Mouse (Mus musculus): Measurements from ENCODE around the gene Cmip. TPM values are rescaled to one million over a fixed set of nuclear protein-coding genes. Genes with fewer than 3 reads are reported as not detected.

The Cmip gene
- polyA plus RNA-seq, 1 experiment from 2014 or later: 13.9 TPM

- WGBS: 94% methylated on average over 10 of the region's 10 CpGs
- Histone ChIP-seq H3K9me3 (no peaks in the 10 kb centered on the region), H3K4me1 (peaks cover 39% of the 10 kb centered on the region), H3K9ac (0 out of 2 replicates have a peak overlapping the region, but pooled peaks have one; percentile 31), H3K4me2 (replicated peaks) (no peak overlapping the region), H3K4me3 (no peak overlapping the region), H3K36me3 (peaks cover 26% of the 10 kb centered on the region), H3K27me3 (no peaks in the 10 kb centered on the region), H3K27ac (no peak overlapping the region)
- ATAC-seq (ENCODE audit: low FRiP score, low read depth): no peak
Observed at GRCm38 (mm10) chr8:117281676-117282075, 24.8 kb downstream of the Cmip start.

- 0 out of 2 replicates have a peak overlapping the region, but pooled peaks have one; percentile 31 for H3K9ac ChIP-seq
- H3K27me3 ChIP-seq: no peaks in the 10 kb centered on the region
- peaks cover 39% of the 10 kb centered on the region for H3K4me1 ChIP-seq
- H3K4me3 ChIP-seq: no peak overlapping the region
- peaks cover 20% of the 10 kb centered on the region for H3K36me3 ChIP-seq
- no peak overlapping the region for H3K4me2 ChIP-seq (replicated peaks)
- no peaks in the 10 kb centered on the region for H3K9me3 ChIP-seq
- no peak overlapping the region for H3K27ac ChIP-seq
- ATAC-seq (ENCODE audit: low FRiP score, low read depth): no peak
- 60% methylated on average over 17 of the region's 17 CpGs for whole genome bisulfite sequencing
Observed at GRCm38 (mm10) chr8:117282141-117282950, 25.5 kb downstream of the Cmip start.

GRCm38 (mm10) chr8:117284768-117285484 lies 28.1 kb downstream of the Cmip start:
- H3K27me3 ChIP-seq: no peaks in the 10 kb centered on the region
- no peak overlapping the region; the same call in 1 of the 2 replicates for H3K27ac ChIP-seq
- no peak for ATAC-seq (ENCODE audit: low FRiP score, low read depth)
- no peaks in the 10 kb centered on the region for H3K9me3 ChIP-seq
- WGBS: 87% methylated on average over 9 of the region's 9 CpGs
- no peak overlapping the region for H3K4me2 ChIP-seq (replicated peaks)
- H3K4me1 ChIP-seq: peaks cover 35% of the 10 kb centered on the region
- H3K36me3 ChIP-seq: peaks cover 19% of the 10 kb centered on the region
- no peak overlapping the region for H3K9ac ChIP-seq
- no peak overlapping the region for H3K4me3 ChIP-seq

GRCm38 (mm10) chr8:117287966-117288365 lies 31.1 kb downstream of the Cmip start:
- Histone ChIP-seq H3K27me3 (no peaks in the 10 kb centered on the region), H3K4me2 (replicated peaks) (no peak overlapping the region), H3K27ac (no peak overlapping the region), H3K4me1 (peaks cover 50% of the 10 kb centered on the region), H3K36me3 (peaks cover 19% of the 10 kb centered on the region), H3K9me3 (no peaks in the 10 kb centered on the region), H3K9ac (no peak overlapping the region), H3K4me3 (no peak overlapping the region)
- no peak for ATAC-seq (ENCODE audit: low FRiP score, low read depth)
- WGBS: 76% methylated on average over 8 of the region's 8 CpGs

GRCm38 (mm10) chr8:117289016-117289415 lies 32.2 kb downstream of the Cmip start:
- Histone ChIP-seq H3K9me3 (no peaks in the 10 kb centered on the region), H3K9ac (no peak overlapping the region; the same call in 1 of the 2 replicates), H3K4me3 (no peak overlapping the region), H3K36me3 (peaks cover 19% of the 10 kb centered on the region), H3K4me2 (replicated peaks) (no peak overlapping the region), H3K4me1 (peaks cover 52% of the 10 kb centered on the region), H3K27ac (no peak overlapping the region), H3K27me3 (no peaks in the 10 kb centered on the region)
- ATAC-seq (ENCODE audit: low FRiP score, low read depth): no peak
- WGBS: 85% methylated on average over 9 of the region's 9 CpGs

GRCm38 (mm10) chr8:117290506-117290905 lies 33.6 kb downstream of the Cmip start:
- ATAC-seq (ENCODE audit: low FRiP score, low read depth): no peak
- H3K27me3 ChIP-seq: no peaks in the 10 kb centered on the region
- H3K9me3 ChIP-seq: no peaks in the 10 kb centered on the region
- peaks cover 52% of the 10 kb centered on the region for H3K4me1 ChIP-seq
- no peak overlapping the region for H3K27ac ChIP-seq
- 20% methylated on average over 7 of the region's 7 CpGs for WGBS
- no peak overlapping the region for H3K9ac ChIP-seq
- peaks cover 7% of the 10 kb centered on the region for H3K36me3 ChIP-seq
- H3K4me3 ChIP-seq: no peak overlapping the region
- H3K4me2 ChIP-seq (replicated peaks): no peak overlapping the region

GRCm38 (mm10) chr8:117292262-117292661 lies 35.4 kb downstream of the Cmip start:
- no peak for ATAC-seq (ENCODE audit: low FRiP score, low read depth)
- Histone ChIP-seq H3K27ac (no peak overlapping the region), H3K36me3 (no peaks in the 10 kb centered on the region), H3K4me2 (replicated peaks) (no peak overlapping the region), H3K4me1 (peaks cover 52% of the 10 kb centered on the region), H3K9me3 (no peaks in the 10 kb centered on the region), H3K9ac (no peak overlapping the region), H3K27me3 (no peaks in the 10 kb centered on the region), H3K4me3 (no peak overlapping the region)
- WGBS: 37% methylated on average over 8 of the region's 8 CpGs

- no peak overlapping the region for H3K27ac ChIP-seq
- 72% methylated on average over 10 of the region's 10 CpGs for WGBS
- peaks cover 67% of the 10 kb centered on the region for H3K4me1 ChIP-seq
Observed at GRCm38 (mm10) chr8:117294812-117295211, 37.9 kb downstream of the Cmip start.

GRCm38 (mm10) chr8:117297913-117298518 lies 41.2 kb downstream of the Cmip start:
- no peak for ATAC-seq (ENCODE audit: low FRiP score, low read depth)
- Histone ChIP-seq H3K27me3 (no peaks in the 10 kb centered on the region), H3K4me1 (peaks cover 56% of the 10 kb centered on the region), H3K36me3 (no peaks in the 10 kb centered on the region), H3K9ac (no peak overlapping the region), H3K27ac (0 out of 2 replicates have a peak overlapping the region, but pooled peaks have one; percentile 22), H3K9me3 (no peaks in the 10 kb centered on the region), H3K4me2 (replicated peaks) (no peak overlapping the region), H3K4me3 (no peak overlapping the region)
- 79% methylated on average over 12 of the region's 12 CpGs for WGBS

More at GRCm38 (mm10) chr8:117294812-117295211, 37.9 kb downstream of the Cmip start:
- Histone ChIP-seq H3K36me3 (no peaks in the 10 kb centered on the region), H3K4me3 (no peak overlapping the region), H3K4me2 (replicated peaks) (no peak overlapping the region), H3K9me3 (no peaks in the 10 kb centered on the region), H3K9ac (no peak overlapping the region), H3K27me3 (no peaks in the 10 kb centered on the region)
- ATAC-seq (ENCODE audit: low FRiP score, low read depth): no peak

GRCm38 (mm10) chr8:117299204-117299603 lies 42.3 kb downstream of the Cmip start:
- 77% methylated on average over 10 of the region's 10 CpGs for WGBS
- Histone ChIP-seq H3K4me3 (no peak overlapping the region), H3K27ac (no peak overlapping the region), H3K4me2 (replicated peaks) (no peak overlapping the region), H3K9ac (no peak overlapping the region), H3K4me1 (peaks cover 58% of the 10 kb centered on the region), H3K9me3 (no peaks in the 10 kb centered on the region), H3K27me3 (no peaks in the 10 kb centered on the region), H3K36me3 (no peaks in the 10 kb centered on the region)
- no peak for ATAC-seq (ENCODE audit: low FRiP score, low read depth)

- 50% methylated on average over 7 of the region's 7 CpGs for WGBS
- no peak overlapping the region for H3K27ac ChIP-seq
- no peak overlapping the region for H3K4me2 ChIP-seq (replicated peaks)
- H3K4me1 ChIP-seq: peaks cover 61% of the 10 kb centered on the region
- H3K27me3 ChIP-seq: no peaks in the 10 kb centered on the region
- H3K36me3 ChIP-seq: no peaks in the 10 kb centered on the region
- H3K4me3 ChIP-seq: no peak overlapping the region
- no peaks in the 10 kb centered on the region for H3K9me3 ChIP-seq
- ATAC-seq (ENCODE audit: low FRiP score, low read depth): no peak
- no peak overlapping the region for H3K9ac ChIP-seq
Observed at GRCm38 (mm10) chr8:117300188-117300587, 43.3 kb downstream of the Cmip start.

GRCm38 (mm10) chr8:117301457-117302041 lies 44.7 kb downstream of the Cmip start:
- Histone ChIP-seq H3K36me3 (no peaks in the 10 kb centered on the region), H3K4me1 (peaks cover 62% of the 10 kb centered on the region), H3K27ac (no peak overlapping the region), H3K27me3 (no peaks in the 10 kb centered on the region), H3K9me3 (no peaks in the 10 kb centered on the region), H3K9ac (no peak overlapping the region), H3K4me2 (replicated peaks) (no peak overlapping the region), H3K4me3 (no peak overlapping the region)
- WGBS: 76% methylated on average over 12 of the region's 12 CpGs
- no peak for ATAC-seq (ENCODE audit: low FRiP score, low read depth)
